Mouse (Mus musculus): ENCODE measurements around the gene St6galnac6.

The St6galnac6 gene

GRCm38 (mm10) chr2:32665345-32665744 is 65.8 kb downstream of the St6galnac6 start:
- no peak for ATAC-seq (ENCODE audit: insufficient number of reproducible peaks, low FRiP score, low TSS enrichment)

- no peak for ATAC-seq (ENCODE audit: insufficient number of reproducible peaks, low FRiP score, low TSS enrichment)
These were observed 66.3 kb downstream of the St6galnac6 start for GRCm38 (mm10) chr2:32665853-32666252.

- no peak for ATAC-seq (ENCODE audit: insufficient number of reproducible peaks, low FRiP score, low TSS enrichment)
These were observed 68.3 kb downstream of the St6galnac6 start for GRCm38 (mm10) chr2:32667775-32668174.

GRCm38 (mm10) chr2:32668176-32668575 is 68.7 kb downstream of the St6galnac6 start:
- no peak for ATAC-seq (ENCODE audit: insufficient number of reproducible peaks, low FRiP score, low TSS enrichment)

GRCm38 (mm10) chr2:32669876-32670275 is 70.4 kb downstream of the St6galnac6 start:
- ATAC-seq (ENCODE audit: insufficient number of reproducible peaks, low FRiP score, low TSS enrichment): no peak
